Mouse (Mus musculus): ENCODE data around the gene Taco1.
A peak's percentile ranks its signal among the peaks of the same experiment; 100 is the strongest.

Taco1 gene

DNA sequence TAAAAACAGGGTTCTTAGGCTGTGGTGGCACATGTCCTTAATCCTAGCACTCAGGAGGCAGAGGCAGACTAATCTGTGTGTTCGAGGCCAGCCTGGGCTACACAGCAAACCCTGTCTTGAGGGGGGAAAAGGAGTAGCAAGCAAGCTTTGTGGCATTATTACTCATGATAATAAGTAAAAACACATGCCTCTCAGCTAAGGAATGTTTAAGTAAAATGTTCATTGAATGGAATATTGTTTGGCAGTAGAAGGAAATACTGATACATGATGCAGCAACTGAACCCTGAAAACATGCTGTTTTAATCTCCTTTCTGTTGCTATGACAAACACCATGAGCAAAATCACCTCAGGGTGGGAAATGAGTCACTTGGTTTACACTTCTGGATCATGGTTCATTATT is 4.5 kb upstream of the Taco1 start:
- DNase-seq (ENCODE audit: low spot score) = no peak

DNA sequence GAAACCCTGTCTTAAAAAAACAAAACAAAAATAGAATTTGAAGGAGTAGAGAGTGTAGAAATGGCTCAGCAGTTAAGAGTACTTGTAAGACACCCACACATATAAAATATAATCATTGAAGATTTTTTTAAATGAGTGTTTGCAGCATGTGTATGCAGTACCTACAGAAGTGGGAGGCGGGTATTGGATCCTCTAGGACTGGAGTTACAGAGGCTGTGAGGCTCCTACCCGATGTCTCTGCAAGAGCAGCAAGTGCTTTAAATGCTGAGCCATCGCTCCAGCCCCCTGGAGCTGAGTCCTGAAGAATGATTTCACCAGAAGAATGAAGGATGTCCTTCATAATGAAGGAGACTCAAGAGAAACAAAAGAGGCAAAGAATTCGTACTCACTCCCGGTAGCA is 2.1 kb upstream of the Taco1 start:
- DNase-seq (ENCODE audit: low spot score) = no peak

DNA sequence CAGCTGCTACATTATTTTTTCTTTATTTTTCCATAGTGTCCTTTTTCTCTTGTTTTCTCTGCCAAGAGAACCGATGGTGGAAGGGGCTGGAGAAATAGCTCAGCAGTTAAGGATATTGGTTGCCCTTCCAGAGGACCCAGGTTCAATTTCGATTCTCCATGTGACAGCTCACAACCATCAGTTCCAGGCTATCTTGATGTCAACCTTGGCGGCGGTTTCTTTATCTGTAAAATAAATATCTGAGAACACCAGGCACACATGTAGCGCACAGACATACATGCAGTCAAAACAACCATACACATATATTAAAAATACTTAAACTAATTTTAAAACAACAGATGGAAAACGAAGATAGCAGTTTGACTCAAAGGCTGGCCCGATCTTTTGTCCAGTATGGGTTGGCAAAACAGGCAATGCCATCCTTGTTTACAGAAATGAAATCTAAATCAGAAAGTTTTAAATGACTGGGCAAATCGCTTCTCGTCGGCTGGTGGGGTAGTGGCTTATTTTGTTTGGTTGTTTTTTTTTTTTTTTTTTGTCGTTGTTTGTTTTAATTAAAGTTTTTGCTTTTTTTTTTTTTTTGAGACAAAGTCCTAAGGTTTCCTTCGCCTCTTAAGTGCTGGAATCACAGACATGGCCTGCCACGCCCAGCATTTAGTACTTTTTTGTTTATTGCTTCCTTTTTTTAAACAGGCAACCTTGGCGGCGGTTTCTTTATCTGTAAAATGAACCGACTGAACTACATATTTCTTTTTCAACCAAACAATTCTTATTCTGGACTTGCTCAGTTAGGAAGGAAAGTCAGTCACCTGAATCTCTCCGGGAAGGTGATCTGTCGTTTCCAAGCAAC is 563 bp upstream of the Taco1 start:
- DNase-seq (ENCODE audit: low spot score) = no peak

DNA sequence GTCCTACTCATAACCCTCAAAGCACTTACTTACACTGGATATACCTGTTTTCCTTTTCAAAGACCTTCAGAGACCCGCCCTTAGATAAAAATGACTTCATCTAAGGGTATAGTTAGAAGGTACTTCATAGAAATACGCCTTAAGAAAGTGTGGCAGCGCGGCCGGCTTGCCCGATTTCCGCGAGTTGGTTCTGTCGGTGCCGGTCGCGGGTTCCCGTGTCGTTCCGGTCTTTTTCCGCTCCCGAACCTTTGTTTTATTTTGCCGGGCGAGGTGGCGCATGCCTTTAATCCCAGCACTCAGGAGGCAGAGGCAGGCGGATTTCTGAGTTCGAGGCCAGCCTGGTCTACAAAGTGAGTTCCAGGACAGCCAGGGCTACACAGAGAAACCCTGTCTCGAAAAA is 755 bp downstream of the Taco1 start:
- peak; percentile 85 for DNase-seq (ENCODE audit: low spot score)

DNA sequence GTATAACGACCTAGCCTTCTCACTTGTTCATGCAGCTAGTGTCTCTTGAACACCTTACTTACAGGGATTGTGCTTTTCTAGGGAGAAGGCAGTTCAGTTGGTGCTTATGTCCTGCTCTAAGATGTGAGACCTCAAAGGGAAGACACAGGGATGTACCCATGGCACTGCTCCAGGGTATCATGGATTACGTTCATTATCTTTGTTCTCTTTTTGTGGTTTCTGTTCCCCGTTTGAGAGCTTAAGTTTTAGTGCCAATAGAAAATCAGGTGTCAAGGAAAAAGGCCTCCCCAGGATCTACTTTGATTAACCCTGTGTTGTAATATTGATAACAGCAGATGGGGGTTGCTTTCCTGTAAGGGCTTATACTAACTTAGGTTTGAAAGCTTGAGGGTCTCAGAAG is 7.9 kb downstream of the Taco1 start:
- no peak for DNase-seq (ENCODE audit: low spot score)

DNA sequence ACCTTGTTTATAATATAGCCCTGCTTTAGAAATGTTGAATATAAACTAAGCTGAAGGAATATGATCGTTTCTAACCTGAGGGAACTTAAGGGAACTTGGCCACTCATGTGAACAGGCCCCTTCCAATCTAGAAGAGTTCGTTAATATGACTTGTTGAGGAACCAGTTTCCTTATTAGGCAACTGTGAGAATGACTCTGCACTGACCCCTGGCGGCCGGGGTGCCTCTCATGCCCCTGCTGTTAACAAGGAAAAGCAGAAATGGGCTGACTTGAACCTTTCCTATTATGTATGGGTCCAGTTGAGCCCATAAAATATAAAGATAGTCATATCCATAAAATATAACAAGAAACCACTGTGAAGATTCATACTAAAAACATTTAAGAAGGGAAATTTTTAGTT is 10.5 kb downstream of the Taco1 start:
- DNase-seq (ENCODE audit: low spot score) = peak; percentile 83

DNA sequence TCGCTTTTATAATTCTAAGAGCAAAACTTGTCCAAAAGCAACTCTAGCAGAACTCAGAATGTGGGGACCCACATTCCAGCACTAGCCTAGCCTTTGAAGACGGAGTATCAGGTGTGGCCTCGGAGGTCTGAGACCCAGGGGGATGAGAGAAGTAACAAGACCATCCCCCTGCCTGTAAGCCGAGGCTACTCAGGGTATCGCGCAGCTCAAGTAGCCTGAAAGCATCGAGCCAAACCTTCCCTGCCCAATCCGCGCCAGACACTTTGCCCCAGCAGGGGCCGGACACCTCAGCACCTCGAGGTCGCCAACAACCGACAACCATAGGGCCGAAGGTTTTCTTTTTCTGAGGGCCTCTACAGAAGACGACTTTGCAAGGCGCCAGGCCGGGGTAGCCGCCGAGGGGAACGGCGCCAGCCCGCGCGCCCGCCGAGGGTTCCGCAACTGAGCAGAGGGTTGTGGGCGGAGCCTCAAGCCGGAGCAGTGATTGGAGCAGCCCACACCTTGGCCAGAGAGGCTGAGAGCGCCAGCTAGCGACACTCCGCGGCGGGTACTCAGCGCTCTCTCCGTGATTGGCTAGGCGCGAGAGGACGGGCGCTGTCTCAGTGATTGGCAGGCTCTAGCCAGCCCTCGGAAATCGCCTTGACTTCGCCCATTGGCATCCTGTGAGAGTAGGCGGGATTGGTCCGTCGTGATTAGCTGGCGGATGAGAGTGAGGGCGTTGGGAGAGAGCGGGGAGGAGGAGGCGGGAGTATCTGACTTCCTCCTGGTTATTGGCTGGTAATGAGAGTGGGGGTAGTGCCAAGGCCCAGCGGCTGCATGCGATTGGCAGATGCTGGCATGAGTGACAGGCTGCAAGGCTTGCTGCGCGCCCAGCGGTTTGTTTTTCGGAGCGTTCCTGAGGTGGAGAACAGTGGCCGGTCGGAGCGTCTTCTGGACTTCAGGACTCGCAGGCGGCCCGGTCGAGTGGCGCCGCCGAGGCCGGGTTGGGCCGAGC is 18.1 kb downstream of the Taco1 start, which contains the start of gene Map3k3:
Gene Map3k3, plus strand, starts transcription at position 906 of the 994 bp plus-strand sequence.
- DNase-seq (ENCODE audit: low spot score) = peak; percentile 99

DNA sequence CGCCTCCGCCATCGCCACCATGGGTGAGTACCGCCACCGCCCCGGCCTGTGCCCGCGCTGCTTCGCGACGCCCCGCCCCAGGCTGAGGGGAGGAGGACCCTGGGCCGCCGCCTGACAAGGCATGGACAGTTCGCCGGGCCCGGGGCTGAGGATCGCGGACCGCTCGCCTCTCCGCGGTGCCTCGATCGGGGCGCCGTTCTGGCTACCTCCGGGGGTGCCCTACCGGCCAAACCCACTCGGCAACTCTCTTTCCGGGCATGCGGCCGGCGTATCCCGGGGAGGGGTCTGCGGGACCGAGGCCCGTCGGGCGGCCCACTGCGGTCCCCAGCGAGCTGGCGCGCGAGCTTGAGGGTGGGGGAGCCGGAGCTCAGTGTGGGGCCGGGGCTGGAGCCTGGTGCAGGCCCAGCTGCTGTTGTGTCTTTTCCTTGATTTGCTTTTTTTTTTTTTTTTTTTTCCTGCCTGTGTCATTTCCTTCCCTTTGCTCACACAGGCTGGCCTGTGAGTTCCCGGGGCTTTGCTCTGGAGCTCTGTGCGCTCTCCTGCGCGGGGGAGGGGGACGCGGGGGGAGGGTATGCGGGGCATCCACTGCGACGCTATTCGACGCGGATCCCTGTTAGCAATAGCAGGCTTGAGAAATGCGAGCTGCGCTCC is 19.2 kb downstream of the Taco1 start:
- peak; percentile 86 for DNase-seq (ENCODE audit: low spot score)

DNA sequence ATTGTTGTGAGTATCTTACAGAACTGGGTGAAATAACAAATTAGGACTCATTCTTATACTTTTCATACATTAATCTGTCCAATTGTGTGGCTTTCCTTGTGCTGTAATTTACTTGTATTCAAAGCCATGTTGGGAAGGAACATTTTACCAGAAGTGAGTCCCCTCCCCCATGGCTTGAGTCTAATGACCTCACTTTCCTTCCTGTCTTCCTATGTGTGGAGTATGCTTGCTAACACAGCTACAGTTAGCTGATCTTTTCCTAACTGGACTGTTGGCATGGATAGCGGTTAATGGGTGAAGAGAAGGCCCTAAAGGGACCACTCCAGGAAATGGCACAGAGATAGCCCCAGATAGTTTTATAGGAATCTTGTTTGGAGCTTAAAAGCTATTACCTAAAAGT is 32.4 kb downstream of the Taco1 start:
- DNase-seq (ENCODE audit: low spot score) = no peak

DNA sequence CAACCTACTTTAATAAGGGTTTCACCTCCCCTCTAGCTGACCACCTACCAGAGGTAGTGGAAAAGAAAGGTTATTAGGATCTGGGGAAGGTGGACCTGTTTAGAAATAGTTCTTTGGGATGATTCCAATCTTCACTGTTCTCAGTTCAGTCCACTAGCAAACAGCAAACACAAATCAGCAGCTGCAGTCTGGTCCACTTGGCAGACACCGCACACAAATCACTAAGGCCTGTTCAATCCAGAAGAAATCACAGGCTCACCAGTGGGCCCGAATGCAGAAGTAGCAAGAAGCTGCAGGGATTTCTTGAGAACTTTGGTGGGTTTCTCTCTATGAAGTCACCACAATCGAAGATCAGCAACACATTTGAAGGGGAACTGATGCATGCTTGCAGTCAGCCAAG is 37.0 kb downstream of the Taco1 start:
- DNase-seq (ENCODE audit: low spot score) = no peak

DNA sequence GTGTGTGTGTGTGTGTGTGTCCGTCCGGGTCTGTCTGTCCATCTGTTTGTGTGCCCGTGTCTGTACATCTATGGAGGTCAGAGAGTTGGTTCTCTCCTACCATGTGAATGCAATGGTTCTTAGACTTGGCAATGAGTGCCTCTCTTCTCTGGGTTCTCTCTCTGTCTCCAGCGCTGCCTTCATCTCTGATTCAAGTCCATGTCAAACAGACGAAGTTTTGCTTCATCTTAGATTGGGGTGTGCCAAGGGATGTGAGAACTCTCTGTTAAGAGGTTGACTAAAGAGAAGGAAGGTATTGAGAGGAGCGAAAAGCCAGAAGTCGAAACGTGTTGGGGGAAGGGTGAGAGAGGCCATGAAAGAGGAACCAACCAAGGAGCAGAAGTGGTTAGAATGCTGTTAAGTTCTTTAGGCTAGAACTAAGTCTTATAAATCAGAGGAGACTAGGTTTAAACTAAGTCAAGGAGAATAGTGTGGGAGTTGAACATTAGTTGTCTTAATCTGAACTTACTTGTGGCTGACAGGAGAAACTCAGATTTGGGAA is 40.3 kb downstream of the Taco1 start:
- DNase-seq (ENCODE audit: low spot score) = no peak

DNA sequence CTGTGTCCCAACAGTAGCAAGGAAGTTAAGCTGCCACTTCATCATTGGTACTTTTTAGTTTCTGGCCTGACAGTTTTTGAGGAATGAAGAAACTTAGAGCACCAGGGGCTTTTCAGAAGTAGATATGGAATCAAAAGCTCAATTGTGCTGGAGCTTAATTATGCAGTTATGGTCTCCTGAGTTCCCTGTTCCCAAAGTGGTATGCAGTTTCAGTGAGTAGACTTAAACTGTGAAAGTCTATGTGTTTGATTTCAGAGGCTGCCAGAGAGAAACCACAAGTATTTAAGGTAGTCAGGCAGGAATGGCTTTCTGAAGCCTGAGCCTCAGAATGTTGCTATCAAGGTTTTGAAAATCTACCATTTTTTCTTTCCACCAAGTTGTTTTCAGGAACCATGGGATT is 45.8 kb downstream of the Taco1 start:
- DNase-seq (ENCODE audit: low spot score) = no peak

DNA sequence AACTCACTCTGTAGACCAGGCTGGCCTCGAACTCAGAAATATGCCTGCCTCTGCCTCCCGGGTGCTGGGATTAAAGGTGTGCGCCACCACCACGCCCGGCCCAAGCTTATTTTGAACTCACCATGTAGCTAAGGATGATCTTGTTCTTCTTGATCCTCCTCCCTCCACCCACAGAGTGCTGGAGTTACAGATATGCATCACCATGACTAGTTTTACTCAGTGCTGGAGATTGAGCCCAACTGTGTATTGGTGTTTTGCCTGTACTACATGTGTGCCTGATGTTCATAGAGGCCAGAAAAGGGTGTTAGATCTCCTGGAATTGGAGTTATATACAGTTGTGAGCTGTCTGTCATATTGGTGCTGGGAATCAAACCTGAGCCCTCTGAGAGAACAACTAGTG is 56.4 kb downstream of the Taco1 start:
- DNase-seq (ENCODE audit: low spot score) = no peak

DNA sequence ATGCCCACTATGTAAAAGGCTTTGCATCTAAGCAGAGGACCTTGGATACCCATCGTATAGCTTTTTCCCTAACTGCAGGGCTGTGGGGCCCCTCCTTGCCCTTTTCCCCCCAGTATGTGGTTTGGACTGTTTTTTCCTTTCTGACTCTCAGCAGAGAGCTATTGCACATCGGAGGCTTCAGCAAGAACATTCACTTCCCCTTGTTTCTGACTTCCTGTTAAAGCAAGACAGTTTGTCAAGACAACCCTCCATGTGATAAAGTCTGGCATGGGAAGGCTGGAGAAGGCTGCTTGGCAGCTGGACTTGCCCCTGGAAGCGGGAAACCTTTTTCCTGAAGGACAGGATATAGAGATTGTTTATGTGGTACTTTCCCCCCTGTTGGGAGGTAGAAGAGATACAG is 56.9 kb downstream of the Taco1 start:
- no peak for DNase-seq (ENCODE audit: low spot score)
